Mouse (Mus musculus): ENCODE data around the gene Hnrnpf. TPM values are rescaled to one million over a fixed set of nuclear protein-coding genes. Genes with fewer than 3 reads are reported as not detected.

Gene Hnrnpf
- polyA plus RNA-seq, 1 experiment from 2014 or later, result 545 TPM

GRCm38 (mm10) chr6:117891369-117892160, 8.6 kb upstream of the Hnrnpf start:
- Histone ChIP-seq H3K4me3 (no peak overlapping the region), H3K9me3 (replicated peaks) (no peaks in the 10 kb centered on the region), H3K4me2 (no peak overlapping the region), H3K36me3 (no peaks in the 10 kb centered on the region), H3K9ac (no peak overlapping the region), H3K27ac (ENCODE audit: poor library complexity, severe bottlenecking) (no peak overlapping the region), H3K27me3 (replicated peaks) (no peaks in the 10 kb centered on the region), H3K4me1 (replicated peaks) (peaks cover 17% of the 10 kb centered on the region)
- WGBS, result 54% methylated on average over 14 of the region's 14 CpGs
- no peak for ATAC-seq (ENCODE audit: insufficient number of reproducible peaks, low FRiP score)

DNA sequence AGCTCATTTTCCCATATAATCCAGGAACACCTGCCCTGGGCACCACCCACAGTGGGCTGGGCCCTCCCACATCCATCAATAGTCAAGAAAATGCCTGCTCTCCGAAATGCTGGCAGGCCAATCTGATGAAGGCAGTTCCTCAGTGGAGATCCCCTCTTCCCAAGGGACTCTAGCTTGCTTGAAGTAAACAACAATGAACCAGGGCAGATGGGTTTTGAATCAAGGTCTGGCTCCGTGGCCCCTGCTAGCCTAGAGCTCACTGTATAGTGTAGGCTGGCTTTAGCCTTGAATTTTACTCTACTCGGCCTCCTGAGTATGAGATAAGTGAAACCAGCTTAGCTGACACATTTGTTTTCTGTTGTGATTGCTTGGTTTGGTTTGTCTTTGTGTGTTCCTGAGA, 7.7 kb upstream of the Hnrnpf start:
- Histone ChIP-seq H3K27me3 (replicated peaks) (no peaks in the 10 kb centered on the region), H3K4me2 (no peak overlapping the region), H3K9ac (no peak overlapping the region), H3K4me1 (replicated peaks) (peaks cover 17% of the 10 kb centered on the region), H3K27ac (ENCODE audit: poor library complexity, severe bottlenecking) (no peak overlapping the region), H3K9me3 (replicated peaks) (no peaks in the 10 kb centered on the region), H3K36me3 (no peaks in the 10 kb centered on the region), H3K4me3 (no peak overlapping the region)
- ATAC-seq (ENCODE audit: insufficient number of reproducible peaks, low FRiP score), result no peak
- WGBS, result 58% methylated on average over 3 of the region's 3 CpGs

GRCm38 (mm10) chr6:117893435-117893834, 6.7 kb upstream of the Hnrnpf start:
- no peaks in the 10 kb centered on the region for H3K9me3 ChIP-seq (replicated peaks)
- H3K9ac ChIP-seq, result no peak overlapping the region
- no peak for ATAC-seq (ENCODE audit: insufficient number of reproducible peaks, low FRiP score)
- peaks cover 16% of the 10 kb centered on the region for H3K4me1 ChIP-seq (replicated peaks)
- no peak overlapping the region for H3K4me2 ChIP-seq
- H3K27me3 ChIP-seq (replicated peaks), result no peaks in the 10 kb centered on the region
- 85% methylated on average over 2 of the region's 2 CpGs for WGBS
- no peaks in the 10 kb centered on the region for H3K36me3 ChIP-seq
- H3K27ac ChIP-seq (ENCODE audit: poor library complexity, severe bottlenecking), result no peak overlapping the region
- H3K4me3 ChIP-seq, result no peak overlapping the region

GRCm38 (mm10) chr6:117897800-117898199, 2.3 kb upstream of the Hnrnpf start:
- 74% methylated on average over 5 of the region's 5 CpGs for WGBS
- no peak for ATAC-seq (ENCODE audit: insufficient number of reproducible peaks, low FRiP score)

GRCm38 (mm10) chr6:117901510-117902402, 1.6 kb downstream of the Hnrnpf start:
- no peak overlapping the region for H3K9ac ChIP-seq
- no peaks in the 10 kb centered on the region for H3K36me3 ChIP-seq
- no peak for ATAC-seq (ENCODE audit: insufficient number of reproducible peaks, low FRiP score)
- H3K4me2 ChIP-seq, result no peak overlapping the region
- no peaks in the 10 kb centered on the region for H3K27me3 ChIP-seq (replicated peaks)
- no peak overlapping the region for H3K27ac ChIP-seq (ENCODE audit: poor library complexity, severe bottlenecking)
- H3K9me3 ChIP-seq (replicated peaks), result no peaks in the 10 kb centered on the region
- WGBS, result 63% methylated on average over 9 of the region's 9 CpGs
- no peak overlapping the region for H3K4me3 ChIP-seq
- H3K4me1 ChIP-seq (replicated peaks), result peaks cover 17% of the 10 kb centered on the region

More at GRCm38 (mm10) chr6:117897800-117898199, 2.3 kb upstream of the Hnrnpf start:
- no peak overlapping the region for H3K4me2 ChIP-seq
- H3K27ac ChIP-seq (ENCODE audit: poor library complexity, severe bottlenecking), result no peak overlapping the region
- H3K9ac ChIP-seq, result no peak overlapping the region
- no peak overlapping the region for H3K4me3 ChIP-seq
- peaks cover 11% of the 10 kb centered on the region; the same call in 1 of the 2 replicates for H3K4me1 ChIP-seq (replicated peaks)
- no peaks in the 10 kb centered on the region for H3K36me3 ChIP-seq
- no peaks in the 10 kb centered on the region for H3K27me3 ChIP-seq (replicated peaks)
- H3K9me3 ChIP-seq (replicated peaks), result no peaks in the 10 kb centered on the region

- WGBS, result 70% methylated on average over 4 of the region's 4 CpGs
- Histone ChIP-seq H3K4me2 (no peak overlapping the region), H3K27me3 (replicated peaks) (no peaks in the 10 kb centered on the region)
These were observed 2.4 kb downstream of the Hnrnpf start for GRCm38 (mm10) chr6:117902556-117902955.

GRCm38 (mm10) chr6:117903836-117904235, 3.7 kb downstream of the Hnrnpf start:
- Histone ChIP-seq H3K9ac (no peak overlapping the region), H3K4me1 (replicated peaks) (peaks cover 22% of the 10 kb centered on the region), H3K27me3 (replicated peaks) (no peaks in the 10 kb centered on the region), H3K27ac (ENCODE audit: poor library complexity, severe bottlenecking) (no peak overlapping the region), H3K36me3 (no peaks in the 10 kb centered on the region), H3K4me2 (no peak overlapping the region), H3K9me3 (replicated peaks) (no peaks in the 10 kb centered on the region), H3K4me3 (no peak overlapping the region)
- ATAC-seq (ENCODE audit: insufficient number of reproducible peaks, low FRiP score), result no peak
- 72% methylated on average over 3 of the region's 3 CpGs for WGBS

More at GRCm38 (mm10) chr6:117902556-117902955, 2.4 kb downstream of the Hnrnpf start:
- no peak for ATAC-seq (ENCODE audit: insufficient number of reproducible peaks, low FRiP score)
- Histone ChIP-seq H3K4me3 (no peak overlapping the region), H3K9ac (no peak overlapping the region), H3K9me3 (replicated peaks) (no peaks in the 10 kb centered on the region), H3K36me3 (no peaks in the 10 kb centered on the region), H3K27ac (ENCODE audit: poor library complexity, severe bottlenecking) (no peak overlapping the region), H3K4me1 (replicated peaks) (peaks cover 17% of the 10 kb centered on the region)

DNA sequence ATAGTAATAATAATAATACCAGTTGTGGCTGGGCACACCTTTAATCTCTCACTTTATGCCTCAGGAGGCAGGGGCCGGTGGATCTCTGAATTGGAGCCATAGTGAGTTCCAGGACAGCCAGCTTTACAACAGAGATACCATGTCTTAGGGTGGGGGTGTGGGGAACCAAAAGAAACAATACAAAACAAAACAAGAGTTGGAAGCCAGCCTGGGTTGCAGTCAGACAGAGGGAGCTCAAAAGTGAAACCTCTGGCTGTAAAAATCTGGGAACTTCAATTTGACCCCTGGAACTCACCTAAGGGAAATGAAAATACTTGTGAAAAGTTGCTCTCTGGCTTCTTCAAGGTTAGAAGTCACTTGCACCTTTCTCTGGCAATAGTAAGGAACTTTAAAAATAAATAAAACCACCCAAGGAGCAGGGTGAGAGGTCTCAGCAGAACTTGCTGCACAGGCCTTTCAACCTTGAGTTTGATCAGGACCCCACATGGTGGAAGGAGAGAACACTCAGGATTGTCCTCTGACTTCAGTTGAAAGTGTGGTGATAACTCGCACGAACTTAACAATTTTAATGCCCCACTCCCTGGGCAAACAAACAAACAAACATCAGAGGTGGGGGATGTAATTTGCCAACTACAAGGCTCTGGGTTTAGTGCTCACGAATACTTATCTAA, 5.3 kb downstream of the Hnrnpf start:
- WGBS, result 19% methylated on average over 4 of the region's 4 CpGs

DNA sequence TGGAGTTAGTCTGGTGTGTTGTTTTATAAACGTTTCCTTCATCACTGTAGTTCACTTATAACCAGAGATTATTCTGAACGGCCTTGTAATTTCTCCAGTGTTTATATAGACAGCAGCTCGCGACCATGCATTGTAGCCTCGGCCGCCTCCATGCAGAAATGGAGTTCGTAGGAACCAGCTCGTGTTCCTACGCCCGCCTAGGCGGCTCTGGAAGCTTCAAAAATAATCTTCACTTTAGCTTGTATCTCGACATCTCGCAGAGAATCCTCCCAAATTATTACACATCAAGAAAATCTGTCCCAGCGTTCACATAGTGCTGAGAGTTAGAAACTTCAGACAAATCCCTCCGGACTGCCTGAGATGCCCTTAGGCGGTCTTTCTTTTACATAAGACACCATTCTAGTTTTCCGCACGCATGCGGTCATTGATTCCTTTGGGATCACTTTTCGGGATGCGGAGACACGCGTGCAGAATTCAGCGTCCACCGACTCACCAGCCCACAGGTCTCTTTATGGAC, 5.9 kb downstream of the Hnrnpf start:
- H3K9ac ChIP-seq, result peak overlapping the region; percentile 72
- H3K4me3 ChIP-seq, result peak overlapping the region; percentile 84
- H3K4me1 ChIP-seq (replicated peaks), result peaks cover 35% of the 10 kb centered on the region
- no peaks in the 10 kb centered on the region for H3K9me3 ChIP-seq (replicated peaks)
- H3K36me3 ChIP-seq, result no peaks in the 10 kb centered on the region
- ATAC-seq (ENCODE audit: insufficient number of reproducible peaks, low FRiP score), result 0 out of 2 replicates have a peak, but pooled peaks have one; percentile 3
- H3K27me3 ChIP-seq (replicated peaks), result no peaks in the 10 kb centered on the region
- H3K27ac ChIP-seq (ENCODE audit: poor library complexity, severe bottlenecking), result peak overlapping the region; percentile 78
- peak overlapping the region; percentile 87 for H3K4me2 ChIP-seq
- WGBS, result under 1% methylated on average over 25 of the region's 25 CpGs

More for the DNA sequence above, 5.3 kb downstream of the Hnrnpf start:
- peak overlapping the region; percentile 87 for H3K4me2 ChIP-seq
- peak overlapping the region; percentile 84 for H3K4me3 ChIP-seq
- H3K9ac ChIP-seq, result peak overlapping the region; percentile 49; the same call in 1 of the 2 replicates
- peak overlapping the region; percentile 31 for H3K27ac ChIP-seq (ENCODE audit: poor library complexity, severe bottlenecking)
- no peak for ATAC-seq (ENCODE audit: insufficient number of reproducible peaks, low FRiP score)
- no peaks in the 10 kb centered on the region for H3K27me3 ChIP-seq (replicated peaks)
- no peaks in the 10 kb centered on the region for H3K9me3 ChIP-seq (replicated peaks)
- peaks cover 36% of the 10 kb centered on the region for H3K4me1 ChIP-seq (replicated peaks)
- H3K36me3 ChIP-seq, result no peaks in the 10 kb centered on the region

DNA sequence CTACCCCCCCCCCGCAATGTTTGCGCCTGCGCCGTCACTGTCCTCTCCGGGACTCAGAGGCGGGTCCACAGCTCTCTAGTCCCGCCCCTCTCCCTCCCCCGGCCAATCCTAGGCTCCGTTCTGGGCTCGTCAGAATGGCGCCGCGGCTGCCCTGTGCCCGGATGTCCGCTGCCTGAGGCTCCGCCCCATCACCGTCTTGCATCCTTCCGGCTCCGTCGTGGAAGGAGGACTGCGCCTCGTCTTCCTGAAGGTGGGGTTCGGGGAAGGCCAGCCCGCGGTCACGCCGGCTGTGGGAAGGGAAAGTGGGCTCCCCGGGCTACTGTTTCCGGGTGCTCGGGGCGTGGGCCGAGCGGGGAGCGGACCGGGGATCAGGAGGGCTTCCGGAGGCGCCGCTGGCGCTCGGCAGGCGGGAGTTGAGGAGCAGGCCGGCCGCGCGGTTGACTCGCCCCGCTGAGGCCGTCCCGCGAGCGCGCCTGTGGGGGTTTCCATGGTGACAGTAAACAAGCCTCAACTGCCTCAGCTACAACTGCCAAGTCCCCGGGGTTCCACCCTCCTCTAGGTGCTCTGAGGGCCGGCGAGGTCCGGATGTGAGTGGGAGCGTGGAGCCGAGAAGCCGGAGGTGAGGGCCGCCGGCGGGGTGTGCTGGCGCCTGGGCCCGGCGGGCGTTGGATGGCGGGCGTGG, 6.6 kb downstream of the Hnrnpf start:
- Histone ChIP-seq H3K27ac (ENCODE audit: poor library complexity, severe bottlenecking) (peak overlapping the region; percentile 96), H3K9me3 (replicated peaks) (no peaks in the 10 kb centered on the region), H3K4me2 (peak overlapping the region; percentile 87), H3K36me3 (no peaks in the 10 kb centered on the region), H3K4me1 (replicated peaks) (peaks cover 35% of the 10 kb centered on the region), H3K27me3 (replicated peaks) (no peaks in the 10 kb centered on the region), H3K4me3 (peak overlapping the region; percentile 84), H3K9ac (peak overlapping the region; percentile 93)
- peak; percentile 97 for ATAC-seq (ENCODE audit: insufficient number of reproducible peaks, low FRiP score)
- 1% methylated on average over 61 of the region's 68 CpGs for WGBS
